Mouse (Mus musculus): Measurements from ENCODE around the gene Smyd1.

The Smyd1 gene

DNA sequence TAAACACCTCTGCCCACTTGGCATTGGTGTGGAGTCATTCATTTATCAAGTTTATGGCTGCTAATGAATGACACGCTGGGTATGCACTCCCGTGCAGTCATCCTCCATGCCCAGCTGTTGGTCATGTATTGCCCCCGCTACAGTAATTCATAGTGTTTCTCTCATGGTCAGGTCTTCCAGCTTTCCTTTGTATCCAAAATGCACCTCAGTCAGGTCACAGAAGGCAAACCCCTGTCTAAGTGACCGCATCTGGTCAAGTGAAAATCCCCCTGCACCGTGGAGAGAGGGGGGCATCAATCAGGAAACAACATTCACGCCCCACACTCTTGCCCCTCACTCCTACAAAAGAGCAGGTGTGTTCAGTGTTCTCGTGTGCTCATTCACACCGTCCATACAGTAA, 117.9 kb downstream of the Smyd1 start:
- no peak for DNase-seq (ENCODE audit: low read depth, low spot score)

DNA sequence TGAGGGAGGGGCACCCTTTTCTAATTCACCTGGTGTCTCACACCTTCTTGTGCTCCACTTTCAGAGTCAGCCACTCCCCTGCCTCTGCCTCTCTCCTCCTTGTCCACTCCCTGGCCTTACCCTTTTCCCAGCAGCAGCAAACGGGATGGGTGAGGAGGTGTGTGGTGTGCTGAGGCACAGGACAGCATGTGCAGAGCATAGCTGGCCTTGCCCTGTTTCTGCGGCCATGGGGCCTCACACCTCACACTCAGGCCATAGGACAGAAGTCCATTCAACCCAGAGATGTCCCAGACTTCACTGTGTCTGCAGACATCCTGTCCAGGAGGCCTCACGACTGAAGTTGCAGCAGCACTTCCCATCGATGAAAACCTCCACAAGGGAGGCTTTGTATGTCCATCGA, 118.4 kb downstream of the Smyd1 start:
- no peak for DNase-seq (ENCODE audit: low read depth, low spot score)

DNA sequence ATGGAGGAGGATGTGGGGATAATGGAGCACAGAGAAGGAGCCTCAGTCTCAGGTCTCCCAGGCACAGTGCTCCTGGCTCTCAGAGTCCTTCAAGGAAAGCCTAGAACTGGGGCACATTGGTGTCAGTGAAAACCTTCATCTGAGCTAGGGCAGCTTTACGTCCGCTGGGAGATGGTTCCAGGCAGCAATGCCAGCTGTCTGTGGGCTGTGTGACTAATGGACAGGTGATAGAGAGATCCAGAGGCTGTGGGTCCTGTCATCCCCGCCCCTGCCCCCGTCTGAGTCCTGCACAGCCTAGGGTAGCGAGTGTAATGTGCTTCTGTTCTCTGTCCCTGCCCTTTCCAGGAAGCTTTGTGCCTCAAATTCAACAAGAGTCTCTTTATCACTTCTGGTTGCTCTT, 120.1 kb downstream of the Smyd1 start:
- no peak for DNase-seq (ENCODE audit: low read depth, low spot score)

DNA sequence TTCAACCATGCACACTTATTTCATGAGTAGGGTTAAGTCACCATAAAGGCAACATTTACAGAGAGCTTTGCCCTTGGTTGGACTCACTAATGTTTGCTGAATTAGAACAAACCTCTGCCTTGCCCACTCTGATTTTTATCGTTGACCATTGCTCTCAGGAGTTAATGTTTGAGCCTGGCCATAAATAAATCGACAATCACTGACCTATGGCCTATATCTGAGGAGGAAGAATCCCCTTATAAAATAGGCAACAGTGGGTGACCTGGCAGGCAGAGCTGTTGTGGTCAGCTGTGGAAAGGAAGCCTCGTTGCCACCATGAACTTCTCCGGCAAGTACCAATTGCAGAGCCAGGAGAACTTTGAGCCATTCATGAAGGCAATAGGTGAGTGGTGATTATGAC, 122.4 kb downstream of the Smyd1 start, which contains the start of gene Fabp1:
TSS of gene Fabp1 (plus strand) at position 216 of the 400 bp plus-strand sequence.
- no peak for DNase-seq (ENCODE audit: low read depth, low spot score)

DNA sequence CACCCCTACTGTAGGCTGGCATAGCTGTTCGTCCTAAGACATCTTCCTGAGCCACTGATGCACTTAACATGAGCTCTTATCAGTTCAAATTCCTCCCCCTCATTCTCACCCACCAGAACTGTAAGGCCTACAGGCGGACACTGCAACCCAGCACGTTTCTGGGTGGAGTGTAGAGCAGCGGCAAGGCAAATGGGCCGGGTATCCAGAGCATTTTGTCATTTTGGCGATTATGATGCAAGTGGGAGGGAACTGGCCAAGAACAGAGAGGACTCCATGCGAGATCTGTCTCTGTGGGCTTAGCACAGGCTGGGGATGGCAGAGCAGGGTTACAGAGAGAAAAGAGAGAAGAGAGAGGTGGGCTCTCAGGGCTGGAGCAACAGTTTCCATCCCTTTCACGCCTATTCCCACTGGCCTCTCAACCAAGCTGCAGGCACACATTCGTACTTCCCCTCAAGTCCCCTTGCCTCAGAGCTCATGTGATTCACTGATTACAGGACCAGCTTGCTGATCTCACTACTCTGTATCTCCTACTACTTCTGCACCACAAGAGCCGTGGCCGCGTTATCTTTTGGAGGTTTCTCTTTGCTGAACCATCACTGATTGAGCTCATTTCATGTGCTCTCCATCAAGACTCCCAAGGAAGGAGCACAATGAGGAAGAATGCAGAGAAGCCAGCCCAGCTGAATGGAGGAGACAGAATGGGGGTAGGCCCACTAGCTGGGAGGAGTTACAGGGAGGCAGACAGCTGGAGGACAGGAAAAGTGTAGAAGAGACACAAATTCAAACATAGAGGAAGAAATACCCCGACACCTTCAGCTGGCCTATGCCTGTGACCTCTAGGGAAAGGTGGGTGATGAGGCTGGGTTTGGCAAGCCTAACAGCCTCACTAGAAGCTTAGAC, 124.1 kb downstream of the Smyd1 start:
- DNase-seq (ENCODE audit: low read depth, low spot score): no peak

DNA sequence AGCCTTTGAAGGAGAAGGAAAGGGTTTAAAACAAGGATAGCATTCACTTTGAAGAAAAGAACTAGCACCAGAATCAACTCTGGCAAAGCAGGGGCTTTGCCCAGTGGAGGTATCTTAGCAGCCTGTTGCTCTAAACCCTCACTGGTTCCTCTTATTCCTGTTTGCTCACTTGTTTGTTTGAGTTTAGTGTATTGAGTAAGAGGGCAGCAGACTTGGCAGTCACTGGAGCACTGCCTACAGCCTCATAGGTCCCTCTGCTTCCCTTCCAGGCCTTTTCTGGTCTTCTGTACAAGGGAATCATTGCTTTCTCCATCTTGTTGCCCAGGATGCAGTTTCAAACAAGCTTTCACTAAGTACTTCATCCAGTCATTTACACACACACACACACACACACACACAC, 125.9 kb downstream of the Smyd1 start:
- DNase-seq (ENCODE audit: low read depth, low spot score): no peak

DNA sequence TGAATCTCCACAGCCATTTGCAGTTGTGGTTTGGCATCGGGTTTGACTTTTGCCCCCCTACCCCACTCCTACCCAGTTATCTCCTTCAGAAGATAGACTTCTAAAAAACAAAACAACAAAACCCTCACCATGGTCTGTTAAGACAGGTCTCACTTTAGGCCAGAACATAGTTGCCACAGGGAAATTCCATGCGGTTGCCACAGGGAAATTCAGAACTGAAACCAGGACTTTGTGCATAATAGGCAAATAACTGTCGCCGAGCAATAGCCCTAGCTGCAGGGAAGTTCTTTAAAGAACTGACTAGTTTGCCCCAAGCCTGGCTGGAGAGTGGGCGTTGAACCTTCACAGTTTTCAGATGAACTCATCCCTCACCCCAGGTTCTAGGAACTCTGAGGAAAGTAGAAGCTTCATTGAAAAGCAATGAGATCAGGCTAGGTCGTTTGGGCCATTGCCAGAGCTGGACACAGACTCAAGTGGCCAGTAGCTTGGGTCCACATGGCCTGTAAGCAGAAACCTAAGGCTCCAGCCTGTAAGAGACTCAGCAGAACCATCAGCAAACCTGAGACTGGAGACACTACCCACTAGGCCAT, 128.8 kb downstream of the Smyd1 start:
- DNase-seq (ENCODE audit: low read depth, low spot score): no peak

DNA sequence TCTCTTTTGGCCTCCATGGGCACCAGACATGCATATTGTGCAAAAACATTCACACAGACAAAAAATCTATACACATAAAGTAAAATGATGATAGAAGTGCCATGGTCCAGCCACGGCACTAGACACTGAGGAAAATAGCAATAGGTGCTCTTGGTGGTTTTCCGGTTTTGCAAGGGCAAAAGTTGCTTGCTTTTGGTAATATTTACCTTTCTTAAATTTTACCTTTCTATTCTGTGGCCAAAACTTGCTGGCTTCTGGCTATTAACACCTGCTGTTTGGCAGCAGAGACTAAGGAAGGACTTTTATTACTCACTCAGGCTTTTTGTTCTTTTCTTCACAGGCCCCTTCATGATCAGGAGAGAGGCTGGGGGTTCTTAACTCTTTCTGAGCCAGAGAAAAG, 131.5 kb downstream of the Smyd1 start:
- no peak for DNase-seq (ENCODE audit: low read depth, low spot score)

DNA sequence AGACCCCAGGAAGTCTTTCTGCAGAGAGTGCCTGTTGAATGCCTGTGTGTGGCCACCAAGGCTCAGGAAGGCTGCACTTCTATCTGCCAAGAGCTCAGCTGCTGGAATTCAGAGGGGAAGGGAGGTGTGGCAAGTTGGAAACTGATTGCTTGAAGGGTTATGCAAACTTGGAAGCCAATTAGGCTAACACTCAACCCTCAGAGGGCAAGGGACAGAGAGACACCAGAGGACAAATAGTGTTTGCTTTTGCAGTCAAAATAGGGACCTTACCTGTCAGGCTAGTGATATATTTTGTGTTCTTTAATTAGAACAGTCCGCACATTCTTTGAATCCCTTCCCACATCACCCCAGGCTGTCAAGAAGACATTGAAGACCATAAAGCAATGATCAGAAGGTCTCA, 132.5 kb downstream of the Smyd1 start:
- no peak for DNase-seq (ENCODE audit: low read depth, low spot score)

DNA sequence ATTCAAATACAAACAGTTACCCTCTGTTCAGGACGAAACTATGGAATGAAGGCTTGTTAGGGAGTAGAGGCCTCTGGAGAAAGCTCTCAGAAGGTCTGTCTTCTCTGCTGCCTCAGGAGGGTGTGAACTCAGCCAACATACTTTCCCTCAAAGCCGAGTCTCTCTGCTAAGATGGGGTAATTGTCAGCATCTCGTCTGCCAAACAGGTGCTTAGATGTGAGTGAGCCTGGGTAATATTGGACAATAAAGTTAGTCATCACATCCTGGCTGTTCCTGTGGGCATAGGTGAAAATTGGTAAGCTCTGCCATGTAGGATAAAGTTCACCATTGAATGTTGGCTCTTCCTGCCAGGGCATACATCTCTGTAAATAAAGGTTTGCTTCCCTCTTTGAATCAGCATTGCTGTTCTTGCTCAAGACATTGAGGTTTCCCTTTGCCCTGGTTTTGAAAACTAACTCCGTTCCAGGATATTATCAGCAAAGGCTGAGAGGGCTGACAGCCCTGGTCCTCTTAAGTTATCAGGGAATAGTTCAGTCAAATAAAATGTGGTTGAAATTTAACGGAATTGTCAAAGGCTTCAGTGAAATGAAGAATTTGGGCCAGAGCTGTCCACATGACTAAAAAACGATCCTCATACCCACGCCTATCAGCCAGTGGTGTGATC, 137.0 kb downstream of the Smyd1 start:
- DNase-seq (ENCODE audit: low read depth, low spot score): no peak

DNA sequence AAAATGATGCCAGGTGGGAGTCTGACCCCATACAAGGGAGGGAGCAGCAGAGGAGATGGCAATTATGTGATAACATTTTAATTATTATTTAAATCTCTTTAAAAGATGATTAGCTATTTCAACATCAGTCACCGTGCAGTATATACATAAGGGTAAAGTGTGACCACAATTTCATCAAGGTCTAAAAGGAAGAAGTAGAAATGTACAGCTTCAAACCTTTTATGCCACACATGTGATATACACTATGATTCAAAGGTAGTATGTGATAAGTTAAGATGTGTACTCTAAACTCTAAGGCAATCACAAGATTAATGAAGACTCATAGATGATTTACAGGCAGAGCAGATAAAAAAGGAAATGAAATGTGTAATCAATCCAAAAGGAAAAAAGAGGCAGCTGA, 141.4 kb downstream of the Smyd1 start:
- no peak for DNase-seq (ENCODE audit: low read depth, low spot score)

DNA sequence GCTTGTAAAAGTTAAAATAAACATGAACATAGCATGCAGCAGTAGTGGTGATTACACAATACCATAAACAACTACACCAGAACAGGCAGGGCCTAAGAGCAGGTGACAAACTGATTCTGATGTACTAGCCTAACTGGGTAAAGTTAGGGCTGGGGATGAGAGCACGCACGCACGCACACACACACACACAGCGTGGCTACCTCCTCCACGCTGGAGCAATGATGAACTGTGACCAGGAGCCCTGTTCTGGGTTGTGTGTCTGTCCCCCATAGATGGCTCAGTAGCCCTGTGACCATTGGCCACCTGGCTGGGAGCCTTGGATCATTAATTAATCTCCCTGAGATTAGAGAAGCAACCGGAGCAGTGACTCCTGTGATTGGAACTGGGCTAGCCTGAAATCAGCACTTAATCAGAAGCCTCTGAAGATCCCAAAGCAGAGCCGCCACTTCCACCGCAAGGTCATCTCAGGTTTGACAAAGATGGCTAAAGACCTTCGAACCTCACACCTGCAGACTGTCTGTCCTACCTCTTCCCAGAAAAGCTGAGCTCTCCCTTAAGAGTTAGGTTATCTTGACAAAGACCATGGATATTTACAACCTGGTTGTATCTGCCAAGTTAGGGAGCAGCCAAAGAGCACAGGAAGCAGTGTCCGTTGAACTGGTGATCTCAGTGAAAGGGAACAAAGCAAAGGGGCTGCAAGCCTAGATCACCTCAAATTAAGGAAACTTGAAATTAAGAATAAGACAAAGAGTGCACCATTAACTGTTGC, 149.0 kb downstream of the Smyd1 start:
- no peak for DNase-seq (ENCODE audit: low read depth, low spot score)

DNA sequence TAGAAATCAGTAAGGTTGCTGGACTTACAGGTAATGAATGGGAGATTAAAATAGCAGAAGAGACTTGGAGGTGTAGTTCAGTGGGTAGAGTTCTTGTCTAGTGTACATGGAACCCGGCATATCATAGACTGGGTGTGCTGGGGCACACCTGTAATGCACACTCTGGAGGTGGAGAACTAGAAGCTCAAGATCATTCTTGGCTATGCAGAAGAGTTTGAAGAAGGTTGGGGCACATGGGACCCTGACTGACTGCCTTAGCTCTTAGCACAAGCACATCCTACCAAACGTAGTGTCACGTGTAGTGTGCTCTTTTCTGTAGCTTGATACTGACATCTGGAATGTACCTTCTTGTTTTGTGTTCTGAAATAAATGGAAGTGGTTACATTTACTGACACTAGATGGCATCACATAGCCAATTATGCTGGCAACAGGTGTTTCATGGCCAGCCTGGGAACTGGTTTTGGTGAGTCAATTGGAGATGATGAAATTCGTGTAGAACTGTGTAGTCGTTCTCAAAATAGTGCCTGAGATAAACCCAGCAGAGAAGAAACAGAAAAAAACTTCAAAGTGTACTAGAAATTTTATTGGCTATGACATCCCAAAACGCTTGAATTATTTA, 155.4 kb downstream of the Smyd1 start:
- DNase-seq (ENCODE audit: low read depth, low spot score): peak; percentile 50

DNA sequence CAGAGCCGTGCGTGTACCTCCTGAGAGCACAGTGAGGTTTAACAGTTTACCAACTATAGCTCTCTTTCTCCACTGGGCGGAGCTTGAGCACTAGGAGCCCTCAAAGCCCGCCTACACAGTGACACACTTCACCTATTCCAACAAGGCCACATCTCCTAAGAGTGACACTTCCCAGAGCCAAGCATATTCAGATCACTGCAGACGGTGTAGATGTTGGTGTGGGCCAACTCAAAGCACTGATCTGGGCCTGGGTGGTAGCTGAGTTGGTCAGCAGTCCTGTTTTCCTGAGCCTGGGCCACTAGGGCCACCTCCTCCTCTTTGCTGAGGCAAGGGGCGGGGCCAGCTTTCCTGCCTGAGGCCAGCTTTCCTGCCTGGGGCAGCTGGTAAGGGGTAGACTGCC, 157.6 kb downstream of the Smyd1 start:
- no peak for DNase-seq (ENCODE audit: low read depth, low spot score)

Data from A20 (cell line).